Mouse (Mus musculus): Measurements from ENCODE around the gene Tep1. TPM values are rescaled to one million over a fixed set of nuclear protein-coding genes. Genes with fewer than 3 reads are reported as not detected.

The Tep1 gene
- polyA plus RNA-seq, 1 experiment from 2014 or later, result 8.5 TPM

Other genes starting within 250 kb of the Tep1 start
- gene Olfr745, start 231.2 kb downstream of the Tep1 start, polyA plus RNA-seq (2015; fragmentation: Nextera tagmentation; extraction: Ambion mirVana), result not detected in 2 replicates
- gene Olfr746, start 223.5 kb downstream of the Tep1 start, polyA plus RNA-seq (2015; fragmentation: Nextera tagmentation; extraction: Ambion mirVana), result not detected in 2 replicates
- gene Olfr747, start 177.4 kb downstream of the Tep1 start, polyA plus RNA-seq (2015; fragmentation: Nextera tagmentation; extraction: Ambion mirVana), result not detected in 2 replicates
- not detected in 2 replicates for gene Olfr748, start 163.2 kb downstream of the Tep1 start, polyA plus RNA-seq (2015; fragmentation: Nextera tagmentation; extraction: Ambion mirVana)
- gene Olfr749, start 125.5 kb downstream of the Tep1 start, polyA plus RNA-seq (2015; fragmentation: Nextera tagmentation; extraction: Ambion mirVana), result not detected in 2 replicates
- 74.4 and 78.5 TPM in 2 replicates for gene Ttc5, start 85.0 kb downstream of the Tep1 start, polyA plus RNA-seq (2015; fragmentation: Nextera tagmentation; extraction: Ambion mirVana)
- gene Ccnb1ip1, start 62.8 kb downstream of the Tep1 start, polyA plus RNA-seq (2015; fragmentation: Nextera tagmentation; extraction: Ambion mirVana), result not detected in 2 replicates
- gene Parp2, start 62.7 kb downstream of the Tep1 start, polyA plus RNA-seq (2015; fragmentation: Nextera tagmentation; extraction: Ambion mirVana), result 64.9 and 65.6 TPM in 2 replicates
- 0.19 TPM in 2 replicates for gene Klhl33, start 26.9 kb upstream of the Tep1 start, polyA plus RNA-seq (2015; fragmentation: Nextera tagmentation; extraction: Ambion mirVana)
- gene Osgep, start 54.3 kb upstream of the Tep1 start, polyA plus RNA-seq (2015; fragmentation: Nextera tagmentation; extraction: Ambion mirVana), result 166 and 173 TPM in 2 replicates
- 301 and 306 TPM in 2 replicates for gene Apex1, start 54.4 kb upstream of the Tep1 start, polyA plus RNA-seq (2015; fragmentation: Nextera tagmentation; extraction: Ambion mirVana)
- 49.5 and 53.9 TPM in 2 replicates for gene Pip4p1, start 60.3 kb upstream of the Tep1 start, polyA plus RNA-seq (2015; fragmentation: Nextera tagmentation; extraction: Ambion mirVana)
- 74.3 and 78.6 TPM in 2 replicates for gene Pnp, start 60.5 kb upstream of the Tep1 start, polyA plus RNA-seq (2015; fragmentation: Nextera tagmentation; extraction: Ambion mirVana)
- gene Gm49342, start 74.0 kb upstream of the Tep1 start, polyA plus RNA-seq (2015; fragmentation: Nextera tagmentation; extraction: Ambion mirVana), result not detected in 2 replicates
- gene Pnp2, start 85.4 kb upstream of the Tep1 start, polyA plus RNA-seq (2015; fragmentation: Nextera tagmentation; extraction: Ambion mirVana), result 0.62 and 1.0 TPM in 2 replicates
- gene Rnase10, start 137.2 kb upstream of the Tep1 start, polyA plus RNA-seq (2015; fragmentation: Nextera tagmentation; extraction: Ambion mirVana), result not detected in 2 replicates
- 0.17 TPM in 1 of 2 replicates, not detected in the other for gene Rnase9, start 171.3 kb upstream of the Tep1 start, polyA plus RNA-seq (2015; fragmentation: Nextera tagmentation; extraction: Ambion mirVana)
- 0.38 TPM in 1 of 2 replicates, not detected in the other for gene Rnase11, start 179.6 kb upstream of the Tep1 start, polyA plus RNA-seq (2015; fragmentation: Nextera tagmentation; extraction: Ambion mirVana)
- 10.2 and 11.1 TPM in 2 replicates for gene Rnase12, start 187.1 kb upstream of the Tep1 start, polyA plus RNA-seq (2015; fragmentation: Nextera tagmentation; extraction: Ambion mirVana)
- gene Olfr750, start 203.9 kb upstream of the Tep1 start, polyA plus RNA-seq (2015; fragmentation: Nextera tagmentation; extraction: Ambion mirVana), result 0.04 TPM in 1 of 2 replicates, not detected in the other
- gene Rnase4, start 220.5 kb upstream of the Tep1 start, polyA plus RNA-seq (2015; fragmentation: Nextera tagmentation; extraction: Ambion mirVana), result 37.8 and 40.5 TPM in 2 replicates
- 8.4 and 9.8 TPM in 2 replicates for gene Ang, start 220.6 kb upstream of the Tep1 start, polyA plus RNA-seq (2015; fragmentation: Nextera tagmentation; extraction: Ambion mirVana)
- 2.0 and 2.1 TPM in 2 replicates for gene Eddm3b, start 243.9 kb upstream of the Tep1 start, polyA plus RNA-seq (2015; fragmentation: Nextera tagmentation; extraction: Ambion mirVana)

Measured in kidney, embryonic 15.5 days (tissue).